Mouse (Mus musculus) MEL (cell line): ENCODE results near the gene Sirt4. TPM values are rescaled to one million over a fixed set of nuclear protein-coding genes. Genes with fewer than 3 reads are reported as not detected.

Source experiments
- DNase-seq: peaks from one replicate; pipeline ENCODE4 v3.0.0; 2011; ENCODE audit warnings: low read depth, low spot score
- H3K27ac ChIP-seq: 2 replicates; pipeline ENCODE4 v1.5.1; 2012; ENCODE audit warnings: low read depth, mild to moderate bottlenecking, control low read depth, low read length, moderate library complexity; ENCODE audit not compliant: control insufficient read depth
- H3K27me3 ChIP-seq, 2 experiments: fragments of 150-350 bp in 1 of 2; sonication (generic) in 1 of 2; 2 replicates each; pipeline ENCODE4 v1.6.1; 2012; ENCODE audit warnings: low read length in 2 of 2, mild to moderate bottlenecking in 2 of 2, improper control_type of control experiment in 1 of 2, moderate library complexity in 1 of 2; ENCODE audit not compliant: insufficient read depth in 2 of 2, control insufficient read depth in 1 of 2
- H3K36me3 ChIP-seq, 2 experiments: 2 replicates each; pipeline ENCODE4 v1.6.1; 2012 to 2014; ENCODE audit warnings: low read length in 2 of 2, improper control_type of control experiment in 1 of 2, inconsistent platforms in 1 of 2, mild to moderate bottlenecking in 1 of 2; ENCODE audit not compliant: insufficient read depth in 2 of 2, control insufficient read depth in 1 of 2
- H3K4me1 ChIP-seq, 2 experiments: fragments of 150-350 bp in 1 of 2; sonication (generic) in 1 of 2; 2 replicates each; pipeline ENCODE4 v1.6.1; 2012; ENCODE audit warnings: low read length in 2 of 2, improper control_type of control experiment in 1 of 2, mild to moderate bottlenecking in 1 of 2; ENCODE audit not compliant: insufficient read depth in 2 of 2, control insufficient read depth in 1 of 2
- H3K4me3 ChIP-seq, 2 experiments: fragments of 150-350 bp in 1 of 2; sonication (generic) in 1 of 2; 2 replicates each; pipeline ENCODE4 v1.5.1; 2012; ENCODE audit warnings: low read depth in 2 of 2, low read length in 2 of 2, mild to moderate bottlenecking in 2 of 2, moderate library complexity in 2 of 2, control low read depth in 1 of 2, improper control_type of control experiment in 1 of 2; ENCODE audit not compliant: control insufficient read depth in 1 of 2, insufficient read depth in 1 of 2
- H3K79me2 ChIP-seq: 2 replicates; pipeline ENCODE4 v1.6.1; 2012; ENCODE audit warnings: mild to moderate bottlenecking, low read length, moderate library complexity; ENCODE audit not compliant: control insufficient read depth, poor library complexity, insufficient read depth
- H3K9ac ChIP-seq: 2 replicates; pipeline ENCODE4 v1.6.1; 2012; ENCODE audit warnings: low read depth, mild to moderate bottlenecking, control low read depth, low read length, moderate library complexity; ENCODE audit not compliant: control insufficient read depth, poor library complexity, severe bottlenecking
- H3K9me3 ChIP-seq: fragments of 150-350 bp; sonication (generic); replicated peaks from 2 replicates; pipeline ENCODE4 v1.6.1; 2012; ENCODE audit warnings: mild to moderate bottlenecking, low read length, improper control_type of control experiment, moderate library complexity; ENCODE audit not compliant: insufficient read depth
- BHLHE40 ChIP-seq: IDR thresholded peaks from 2 replicates; pipeline ENCODE4 v1.6.1; 2012; ENCODE audit warnings: low read depth, mild to moderate bottlenecking, inconsistent platforms, low read length, improper control_type of control experiment, borderline replicate concordance
- CHD1 ChIP-seq: IDR thresholded peaks from 2 replicates; pipeline ENCODE4 v1.6.1; 2012; ENCODE audit warnings: low read depth, mild to moderate bottlenecking, inconsistent platforms, low read length, improper control_type of control experiment
- E2F4 ChIP-seq: IDR thresholded peaks from 2 replicates; pipeline ENCODE4 v1.6.1; 2011; ENCODE audit warnings: low read depth, low read length, improper control_type of control experiment, borderline replicate concordance
- ELF1 ChIP-seq: IDR thresholded peaks from 2 replicates; pipeline ENCODE4 v1.6.1; 2014; ENCODE audit warnings: low read depth, mild to moderate bottlenecking, inconsistent platforms, low read length, improper control_type of control experiment, moderate library complexity
- ETS1 ChIP-seq: IDR thresholded peaks from 2 replicates; pipeline ENCODE4 v1.6.1; 2012; ENCODE audit warnings: low read depth, mild to moderate bottlenecking, inconsistent platforms, low read length, improper control_type of control experiment, moderate library complexity
- HCFC1 ChIP-seq: IDR thresholded peaks from 2 replicates; pipeline ENCODE4 v1.6.1; 2012; ENCODE audit warnings: low read depth, mild to moderate bottlenecking, inconsistent platforms, low read length, improper control_type of control experiment, moderate library complexity
- MAX ChIP-seq: IDR thresholded peaks from 2 replicates; pipeline ENCODE4 v1.6.1; 2011; ENCODE audit warnings: low read length, improper control_type of control experiment
- MAZ ChIP-seq: IDR thresholded peaks from 2 replicates; pipeline ENCODE4 v1.6.1; 2012; ENCODE audit warnings: low read depth, mild to moderate bottlenecking, inconsistent platforms, low read length, improper control_type of control experiment
- MEF2A ChIP-seq: IDR thresholded peaks from 2 replicates; pipeline ENCODE4 v1.6.1; 2014; ENCODE audit warnings: low read depth, mild to moderate bottlenecking, inconsistent platforms, low read length, improper control_type of control experiment; ENCODE audit not compliant: poor library complexity, insufficient replicate concordance, severe bottlenecking; ENCODE audit errors: extremely low read depth
- MXI1 ChIP-seq: IDR thresholded peaks from 2 replicates; pipeline ENCODE4 v1.6.1; 2011; ENCODE audit warnings: mild to moderate bottlenecking, low read depth, low read length, improper control_type of control experiment
- POLR2AphosphoS2 ChIP-seq: IDR thresholded peaks from 2 replicates; pipeline ENCODE4 v1.6.1; 2011; ENCODE audit warnings: low read length, improper control_type of control experiment
- POLR2AphosphoS5 ChIP-seq: IDR thresholded peaks from 2 replicates; pipeline ENCODE4 v1.6.1; 2012; ENCODE audit warnings: low read depth, borderline replicate concordance, mild to moderate bottlenecking, inconsistent platforms, low read length, moderate library complexity, mixed read lengths
- TCF12 ChIP-seq: IDR thresholded peaks from 2 replicates; pipeline ENCODE4 v1.6.1; 2014; ENCODE audit warnings: low read depth, mild to moderate bottlenecking, inconsistent platforms, low read length, improper control_type of control experiment, moderate library complexity
- ZKSCAN1 ChIP-seq: IDR thresholded peaks from 2 replicates; pipeline ENCODE4 v1.6.1; 2012; ENCODE audit warnings: low read depth, mild to moderate bottlenecking, inconsistent platforms, low read length, improper control_type of control experiment, moderate library complexity
- ZMIZ1 ChIP-seq: IDR thresholded peaks from 2 replicates; pipeline ENCODE4 v1.6.1; 2012; ENCODE audit warnings: low read depth, mild to moderate bottlenecking, inconsistent platforms, low read length, improper control_type of control experiment, moderate library complexity
- ZNF384 ChIP-seq: IDR thresholded peaks from 2 replicates; pipeline ENCODE4 v1.6.1; 2012; ENCODE audit warnings: low read depth, mild to moderate bottlenecking, inconsistent platforms, low read length, improper control_type of control experiment
- polyA plus RNA-seq, 2 experiments: library from polyadenylated mRNA; stranded (reverse) in 1 of 2; unstranded in 1 of 2; fragments of >175 nt in 1 of 2; fragments of >200 nt in 1 of 2; gene quantifications; 2 replicates each; pipeline versions ENCODE4 v1.2.1 to v1.2.4; 2012; ENCODE audit warnings: low replicate concordance in 2 of 2, low read depth in 1 of 2; ENCODE audit not compliant: insufficient read length in 2 of 2, insufficient read depth in 1 of 2, missing spikeins in 1 of 2
- total RNA-seq: library from RNA; depleted of rRNA; stranded (reverse); fragments of 300-350 nt; gene quantifications from 2 replicates; pipeline ENCODE4 v1.2.3, GENCODE M21; 2012; rRNA removed

Gene Sirt4
- total and polyA plus RNA-seq, 3 experiments = 9.2 to 10.3 TPM; not detected in 1

DNA sequence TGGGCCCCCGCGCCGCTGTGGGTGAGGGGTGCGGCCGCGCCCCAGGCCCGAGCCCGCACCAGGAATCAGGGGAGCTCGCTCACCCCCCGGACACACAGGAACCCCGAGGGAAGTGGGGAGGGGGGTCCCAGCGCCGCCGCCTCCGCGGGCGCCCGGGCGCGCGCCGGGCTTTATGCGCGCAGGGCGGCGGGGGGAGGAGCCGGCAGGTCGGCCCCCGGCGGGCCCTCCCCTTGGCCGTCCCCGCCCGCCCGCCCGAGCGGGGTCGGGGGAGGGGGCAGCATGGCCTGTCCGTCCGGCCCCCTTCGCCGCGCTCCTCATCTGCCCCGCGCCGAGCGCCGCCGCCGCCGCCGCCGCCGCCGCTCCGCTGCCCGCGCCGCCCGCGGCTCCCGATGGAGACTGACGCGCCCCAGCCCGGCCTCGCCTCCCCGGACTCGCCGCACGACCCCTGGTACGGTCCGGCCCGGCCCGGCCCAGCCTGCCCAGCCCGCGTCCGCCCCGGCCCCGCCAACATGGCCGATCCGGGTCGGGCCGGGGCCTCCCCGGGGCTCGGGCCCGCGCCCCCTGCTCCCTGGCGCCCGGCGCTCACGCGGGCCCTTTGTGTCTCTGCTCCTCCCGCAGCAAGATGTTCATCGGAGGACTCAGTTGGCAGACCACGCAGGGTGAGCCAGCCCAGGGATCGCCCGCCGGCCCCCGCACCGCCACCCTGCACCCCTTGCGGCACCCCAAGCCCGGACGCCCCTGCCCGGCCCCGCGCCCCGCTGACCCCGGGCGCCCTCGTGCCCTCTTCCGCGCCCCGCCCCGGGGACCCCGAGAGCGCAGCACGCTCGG lies 55.0 kb downstream of the Sirt4 start, which contains the start of gene Msi1:
Gene Msi1, plus strand, starts transcription at position 241 of the 828 bp plus-strand sequence.
- Histone ChIP-seq H3K27me3 (no peaks in the 10 kb centered on the region), H3K9me3 (no peaks in the 10 kb centered on the region), H3K9ac (no peak within 1 kb of the TSS), H3K27ac (no peak within 1 kb of the TSS), H3K4me3 (no peak within 1 kb of the TSS), H3K79me2 (no peaks in the 10 kb centered on the region), H3K36me3 (peaks cover 0 to 8% of the 10 kb centered on the region in 2 experiments; a peak in 2 of 4 replicates), H3K4me1 (peaks cover 8 to 11% of the 10 kb centered on the region in 2 experiments; a peak in 3 of 4 replicates)
- DNase-seq = no peak
- no peak for TF ChIP-seq MXI1
- no peak for TF ChIP-seq MAX
- no peak for TF ChIP-seq ZMIZ1
- no peak for TF ChIP-seq MEF2A
- TF ChIP-seq ETS1 = no peak
- no peak for TF ChIP-seq CHD1
- TF ChIP-seq POLR2AphosphoS2 = no peak
- no peak for TF ChIP-seq E2F4

DNA sequence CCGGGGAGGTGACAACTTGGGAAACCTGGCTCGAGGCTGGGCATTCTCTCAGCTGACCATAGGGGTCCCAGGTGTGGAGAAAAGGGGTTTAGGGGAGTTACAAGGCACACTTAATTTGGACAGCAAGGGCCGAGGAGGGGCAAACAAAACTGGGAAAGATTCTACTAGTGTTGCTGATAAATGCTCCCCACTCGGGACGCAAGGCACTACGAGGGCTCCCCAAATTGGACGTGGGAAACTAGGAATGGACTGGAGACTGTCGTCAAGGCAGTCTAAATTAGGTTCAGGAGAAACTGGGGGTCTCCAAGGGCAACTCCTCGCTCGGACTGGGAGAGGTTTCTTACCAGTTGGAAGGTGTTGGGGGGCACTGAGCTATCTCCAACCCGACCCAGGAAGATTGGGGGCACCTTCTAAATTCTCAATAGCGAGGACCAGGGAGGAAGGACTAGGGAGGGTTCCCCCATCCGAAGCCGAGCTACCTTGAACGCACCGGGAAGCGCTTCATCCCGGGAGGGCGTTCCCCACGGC lies 55.6 kb downstream of the Sirt4 start:
- no peaks in the 10 kb centered on the region for H3K79me2 ChIP-seq
- peaks cover 0 to 8% of the 10 kb centered on the region in 2 experiments; a peak in 2 of 4 replicates for H3K36me3 ChIP-seq
- no peaks in the 10 kb centered on the region for H3K27me3 ChIP-seq
- H3K4me1 ChIP-seq = peaks cover 8 to 11% of the 10 kb centered on the region in 2 experiments; a peak in 3 of 4 replicates
- no peak overlapping the region for H3K9ac ChIP-seq
- no peak overlapping the region for H3K4me3 ChIP-seq
- DNase-seq = no peak
- TF ChIP-seq TCF12 (no peak), HCFC1 (no peak), BHLHE40 (no peak), MAZ (no peak), ZKSCAN1 (no peak), ELF1 (no peak), POLR2AphosphoS2 (no peak), ZNF384 (no peak), POLR2AphosphoS5 (no peak), CHD1 (no peak)
- TF ChIP-seq, all 39 proteins: peak for 0
- Histone ChIP-seq H3K9me3 (no peaks in the 10 kb centered on the region), H3K27ac (no peak overlapping the region)

Other genes starting within 250 kb of the Sirt4 start
- 166 and 208 TPM in 2 replicates for gene Pop5, start 248.9 kb downstream of the Sirt4 start, total RNA-seq
- 100 to 1,000 TPM; 103 to 388 TPM for gene Pop5, start 248.9 kb downstream of the Sirt4 start, polyA plus RNA-seq
- gene Rnf10, start 211.8 kb downstream of the Sirt4 start, total RNA-seq = 44.4 and 57.3 TPM in 2 replicates
- gene Rnf10, start 211.8 kb downstream of the Sirt4 start, polyA plus RNA-seq = 100 to 1,000 TPM; 165 to 254 TPM
- 39.7 and 43.3 TPM in 2 replicates for gene Coq5, start 205.1 kb downstream of the Sirt4 start, total RNA-seq
- 10 to 100 TPM in 1 of 2 experiments, not detected in 1; 40.5 TPM for gene Coq5, start 205.1 kb downstream of the Sirt4 start, polyA plus RNA-seq
- 714 and 736 TPM in 2 replicates for gene Dynll1, start 183.7 kb downstream of the Sirt4 start, total RNA-seq
- 100 to 1,000 TPM; 561 to 740 TPM for gene Dynll1, start 183.7 kb downstream of the Sirt4 start, polyA plus RNA-seq
- 80.0 and 98.0 TPM in 2 replicates for gene Srsf9, start 157.5 kb downstream of the Sirt4 start, total RNA-seq
- 100 to 1,000 TPM in 1 of 2 experiments, not detected in 1; 170 TPM for gene Srsf9, start 157.5 kb downstream of the Sirt4 start, polyA plus RNA-seq
- 6.3 and 6.5 TPM in 2 replicates for gene Gatc, start 143.5 kb downstream of the Sirt4 start, total RNA-seq
- 10 to 100 TPM in 1 of 2 experiments, not detected in 1; 32.2 TPM for gene Gatc, start 143.5 kb downstream of the Sirt4 start, polyA plus RNA-seq
- 50.8 and 63.2 TPM in 2 replicates for gene Triap1, start 143.5 kb downstream of the Sirt4 start, total RNA-seq
- gene Triap1, start 143.5 kb downstream of the Sirt4 start, polyA plus RNA-seq = 10 to 100 TPM in 1 of 2 experiments, not detected in 1; 59.2 TPM
- gene Cox6a1, start 135.7 kb downstream of the Sirt4 start, total RNA-seq = 725 and 749 TPM in 2 replicates
- gene Cox6a1, start 135.7 kb downstream of the Sirt4 start, polyA plus RNA-seq = 1,000 to 10,000 TPM in 1 of 2 experiments, 100 to 1,000 TPM in 1; 328 to 1,215 TPM
- gene Msi1, start 55.1 kb downstream of the Sirt4 start, total RNA-seq = 3.1 and 3.5 TPM in 2 replicates
- gene Msi1, start 55.1 kb downstream of the Sirt4 start, polyA plus RNA-seq = 1 to 10 TPM in 1 of 2 experiments, not detected in 1; 5.7 TPM
- gene Pla2g1b, start 18.5 kb downstream of the Sirt4 start, total RNA-seq = 0.58 and 0.92 TPM in 2 replicates
- 1 to 10 TPM in 1 of 2 experiments, not detected in 1; 6.6 TPM for gene Pla2g1b, start 18.5 kb downstream of the Sirt4 start, polyA plus RNA-seq
- 12.7 and 15.2 TPM in 2 replicates for gene Pxn, start 22.0 kb upstream of the Sirt4 start, total RNA-seq
- 100 to 1,000 TPM in 1 of 2 experiments, 10 to 100 TPM in 1; 29.2 to 167 TPM for gene Pxn, start 22.0 kb upstream of the Sirt4 start, polyA plus RNA-seq
- 2,878 and 3,028 TPM in 2 replicates for gene Rplp0, start 74.7 kb upstream of the Sirt4 start, total RNA-seq
- gene Rplp0, start 74.7 kb upstream of the Sirt4 start, polyA plus RNA-seq = 1,000 to 10,000 TPM; 3,294 to 4,164 TPM
- 79.7 and 93.8 TPM in 2 replicates for gene Gcn1l1, start 80.5 kb upstream of the Sirt4 start, total RNA-seq
- gene Gcn1l1, start 80.5 kb upstream of the Sirt4 start, polyA plus RNA-seq = 100 to 1,000 TPM in 1 of 2 experiments, 10 to 100 TPM in 1; 88.2 to 123 TPM
- gene Rab35, start 147.2 kb upstream of the Sirt4 start, total RNA-seq = 62.1 and 66.9 TPM in 2 replicates
- 100 to 1,000 TPM in 1 of 2 experiments, not detected in 1; 113 TPM for gene Rab35, start 147.2 kb upstream of the Sirt4 start, polyA plus RNA-seq
- 3.5 and 4.2 TPM in 2 replicates for gene Bicdl1, start 246.9 kb upstream of the Sirt4 start, total RNA-seq
- gene Bicdl1, start 246.9 kb upstream of the Sirt4 start, polyA plus RNA-seq = 10 to 100 TPM in 1 of 2 experiments, not detected in 1; 13.4 TPM